Mouse (Mus musculus): ENCODE results near the gene Plvap.
A peak's percentile ranks its signal among the peaks of the same experiment; 100 is the strongest.

Plvap gene

GRCm38 (mm10) chr8:71525226-71526050, 13.9 kb upstream of the Plvap start, which contains the start of gene Ccdc194:
Ccdc194 (minus strand) TSS chr8:71525711.
- no peak for DNase-seq

GRCm38 (mm10) chr8:71521634-71522033, 10.1 kb upstream of the Plvap start:
- peak; percentile 93 to 96 for DNase-seq

DNA sequence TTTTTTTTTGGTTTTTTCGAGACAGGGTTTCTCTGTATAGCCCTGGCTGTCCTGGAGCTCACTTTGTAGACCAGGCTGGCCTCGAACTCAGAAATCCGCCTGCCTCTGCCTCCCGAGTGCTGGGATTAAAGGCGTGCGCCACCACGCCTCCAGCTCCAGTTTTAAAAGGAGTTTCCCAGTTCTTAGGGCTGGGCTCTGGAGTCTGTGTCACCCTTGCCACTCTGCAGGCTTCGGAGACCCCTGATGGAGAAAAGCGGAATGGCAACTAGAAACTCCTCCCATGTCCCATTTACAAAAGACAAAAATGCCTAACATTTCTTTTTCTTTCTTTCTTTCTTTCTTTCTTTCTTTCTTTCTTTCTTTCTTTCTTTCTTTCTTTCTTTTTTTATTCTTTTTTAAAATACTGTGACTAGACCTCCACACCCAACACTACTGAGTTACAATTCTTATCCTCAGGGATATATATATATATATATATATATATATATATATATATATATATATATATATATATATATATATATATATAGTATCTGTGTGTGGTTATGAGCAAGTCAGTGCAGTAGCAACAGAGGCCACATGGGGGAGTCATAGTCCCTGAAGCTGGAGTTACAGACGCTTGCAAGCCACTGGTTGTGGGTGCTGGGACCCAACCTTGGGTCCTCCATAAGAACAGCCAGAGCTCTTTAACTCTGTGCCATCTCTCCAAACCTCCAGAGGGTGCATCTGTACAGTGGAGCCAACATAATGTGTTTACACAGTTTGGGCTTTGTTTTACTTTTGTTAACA, 7.7 kb upstream of the Plvap start:
- DNase-seq, result peak; percentile 33 to 43

GRCm38 (mm10) chr8:71516786-71517185, 5.2 kb upstream of the Plvap start:
- no peak for DNase-seq

GRCm38 (mm10) chr8:71515043-71515442, 3.5 kb upstream of the Plvap start:
- DNase-seq, result no peak

GRCm38 (mm10) chr8:71513018-71513754, 1.6 kb upstream of the Plvap start:
- no peak for DNase-seq

- no peak for DNase-seq
These were observed 2.2 kb downstream of the Plvap start for GRCm38 (mm10) chr8:71509316-71509715.

DNA sequence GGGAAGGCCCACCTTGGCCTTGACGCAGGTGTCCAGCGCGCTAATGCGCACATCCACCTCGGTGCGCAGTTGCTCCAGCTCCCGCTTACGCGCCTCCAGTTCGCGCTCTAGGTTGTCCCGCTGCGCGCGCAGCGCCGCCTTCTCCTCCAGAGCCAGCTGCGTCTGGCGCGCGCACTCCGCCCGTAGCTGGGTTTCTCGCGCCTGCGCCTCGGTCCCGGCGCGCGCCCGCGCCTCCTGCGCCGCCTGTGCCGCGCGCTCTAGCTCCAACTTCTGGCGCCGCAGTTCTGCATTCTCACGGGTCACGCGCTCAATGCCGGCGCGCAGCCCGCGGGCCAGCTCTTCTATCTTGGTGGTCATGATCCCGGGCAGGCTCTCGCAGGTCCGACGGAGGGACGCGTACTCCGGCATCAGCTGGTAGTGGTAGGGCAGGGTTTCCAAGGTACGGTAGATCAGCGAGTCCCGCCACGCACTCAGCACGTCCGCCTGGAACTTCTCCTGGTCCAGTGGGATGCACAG, 3.9 kb downstream of the Plvap start:
- DNase-seq, result peak; percentile 47 to 60

DNA sequence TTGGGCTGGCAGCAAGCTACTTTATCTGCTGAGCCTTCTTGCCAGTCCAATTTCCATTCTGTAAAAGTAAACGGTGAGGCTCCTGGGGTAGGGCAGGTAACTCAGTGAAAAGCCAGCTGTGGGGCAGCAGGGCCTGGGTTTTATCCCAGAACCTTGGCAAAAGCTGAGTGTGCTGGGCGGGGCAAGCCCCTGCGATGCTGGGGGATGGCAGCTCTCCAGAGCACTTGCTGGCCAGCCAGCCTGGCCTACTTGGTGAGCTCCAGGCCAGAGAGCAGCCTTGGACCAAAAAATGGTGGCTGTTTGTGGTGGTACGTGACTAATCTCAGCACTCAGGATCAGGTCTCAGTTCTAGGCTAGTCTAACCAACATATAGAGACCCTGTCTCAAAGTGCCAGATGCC, 5.6 kb downstream of the Plvap start:
- DNase-seq, result no peak

DNA sequence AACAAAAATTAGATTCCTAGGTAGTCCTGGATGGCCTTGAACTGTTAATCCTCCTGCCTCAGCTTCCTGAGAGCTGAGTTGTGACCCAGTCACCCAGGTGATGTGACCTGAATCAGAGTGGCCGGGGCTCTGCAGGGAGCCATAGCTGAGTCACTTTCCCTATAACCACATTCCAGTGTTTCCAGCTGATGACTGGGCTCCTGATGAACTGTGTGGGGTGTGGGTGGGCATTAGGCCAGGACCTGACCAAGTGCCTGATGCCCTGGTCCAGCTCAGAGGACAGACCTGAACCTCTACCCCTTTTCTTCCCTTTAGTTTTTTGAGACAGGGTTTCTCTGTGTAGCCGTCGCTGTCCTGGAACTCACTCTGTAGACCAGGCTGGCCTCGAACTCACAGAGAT, 6.2 kb downstream of the Plvap start:
- no peak for DNase-seq

- no peak for DNase-seq
These were observed 7.2 kb downstream of the Plvap start for GRCm38 (mm10) chr8:71504349-71504748.

DNA sequence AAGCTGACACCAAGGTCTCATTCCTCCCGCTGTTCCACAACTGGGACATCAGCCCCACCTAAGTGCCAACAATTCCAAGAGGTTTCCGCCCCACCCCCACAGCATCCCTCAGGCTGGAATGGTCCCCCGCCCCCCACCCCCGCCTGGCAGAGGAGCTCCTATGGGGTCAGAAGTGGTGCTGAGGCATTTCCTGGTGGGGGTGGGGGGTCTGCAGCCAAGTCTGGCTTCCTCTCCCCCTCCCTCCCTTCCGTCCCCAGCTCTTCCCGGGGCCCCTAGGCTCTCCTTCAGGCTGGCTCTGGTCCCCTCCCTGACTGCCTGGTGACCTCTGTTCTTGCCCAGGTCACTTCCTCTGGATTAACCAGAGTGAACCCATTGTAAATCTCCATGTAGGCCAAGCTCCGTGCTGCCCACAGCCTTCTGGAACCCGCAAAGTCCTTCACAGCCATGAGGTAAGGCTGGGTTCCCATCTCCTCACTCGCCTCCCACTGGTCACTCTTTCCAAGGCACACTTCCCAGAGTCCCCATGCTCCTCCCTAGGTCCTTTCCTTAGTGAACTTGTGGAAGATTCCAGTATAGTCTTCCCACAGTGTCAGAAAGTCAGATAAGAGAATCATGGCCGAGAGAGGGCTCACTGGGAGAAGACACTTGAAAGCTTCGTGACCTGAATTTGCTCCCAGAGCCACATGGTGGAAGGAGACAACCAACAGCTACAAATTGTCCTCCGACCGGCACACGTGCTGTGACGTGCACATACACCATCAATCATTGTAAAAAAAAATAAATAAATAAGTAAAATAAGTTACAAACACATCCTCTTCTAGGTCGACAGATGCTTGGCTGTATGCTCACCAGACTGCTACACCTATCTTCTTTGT, 12.5 kb downstream of the Plvap start:
- DNase-seq, result no peak

DNA sequence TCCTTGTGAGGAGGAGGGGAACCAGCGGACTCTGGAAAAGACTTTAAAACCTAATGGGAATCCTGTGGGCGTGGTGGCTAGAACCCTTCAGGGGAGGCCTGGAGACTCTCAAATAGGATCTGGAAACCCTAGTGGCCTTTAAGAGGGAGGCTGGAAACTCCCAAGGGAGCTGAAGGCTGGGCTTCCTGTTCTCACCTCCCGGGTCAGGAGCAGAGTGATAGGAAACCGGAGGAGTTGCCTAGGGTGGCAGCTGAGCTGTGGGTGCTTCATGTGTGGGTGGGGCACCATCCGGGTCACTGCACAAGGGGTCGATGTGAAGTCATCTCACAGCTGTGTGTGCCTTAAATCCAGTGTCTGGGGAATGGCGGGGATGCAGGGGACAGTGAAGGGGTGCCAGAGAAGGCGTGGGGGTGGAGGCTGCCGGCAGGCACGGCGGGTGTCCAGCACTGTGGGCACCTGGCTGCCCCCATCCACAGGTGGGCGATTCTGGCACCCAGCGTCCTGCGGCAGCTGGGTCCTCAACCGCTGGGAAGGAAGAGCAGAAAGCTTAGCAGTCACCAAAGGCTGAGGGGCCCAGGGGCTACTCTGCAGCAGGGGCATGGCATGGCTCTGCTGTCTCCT, 13.6 kb downstream of the Plvap start:
- no peak for DNase-seq

DNA sequence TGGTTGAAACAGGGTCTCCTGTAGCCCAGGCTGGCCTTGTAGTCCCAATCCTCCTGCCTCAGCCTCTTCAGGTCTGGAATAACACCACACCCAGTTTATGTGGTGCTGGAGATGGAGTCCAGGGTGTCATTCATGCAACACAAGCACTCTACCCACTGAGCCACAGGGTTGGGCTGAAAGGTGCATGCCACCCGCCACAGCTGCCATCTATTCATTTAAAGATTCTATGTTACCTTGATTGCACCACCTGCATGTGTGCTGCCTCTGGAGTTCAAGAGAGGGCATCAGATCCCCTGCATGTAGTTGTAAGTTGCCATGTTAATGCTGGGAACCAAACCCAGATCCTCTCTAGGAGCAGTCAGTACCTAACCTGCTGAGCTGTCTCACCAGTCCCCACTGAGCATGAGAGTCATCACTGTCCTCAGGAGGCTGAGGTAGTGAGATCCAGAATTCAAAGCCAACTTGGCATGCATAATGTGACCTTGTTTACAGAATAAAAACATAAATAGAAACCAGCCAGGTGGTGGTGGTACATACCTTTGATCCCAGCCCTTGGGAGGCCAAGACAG, 14.4 kb downstream of the Plvap start:
- no peak for DNase-seq

- no peak for DNase-seq
These were observed 15.1 kb downstream of the Plvap start for GRCm38 (mm10) chr8:71496481-71496880.

GRCm38 (mm10) chr8:71495811-71496210, 15.7 kb downstream of the Plvap start:
- DNase-seq, result no peak

DNA sequence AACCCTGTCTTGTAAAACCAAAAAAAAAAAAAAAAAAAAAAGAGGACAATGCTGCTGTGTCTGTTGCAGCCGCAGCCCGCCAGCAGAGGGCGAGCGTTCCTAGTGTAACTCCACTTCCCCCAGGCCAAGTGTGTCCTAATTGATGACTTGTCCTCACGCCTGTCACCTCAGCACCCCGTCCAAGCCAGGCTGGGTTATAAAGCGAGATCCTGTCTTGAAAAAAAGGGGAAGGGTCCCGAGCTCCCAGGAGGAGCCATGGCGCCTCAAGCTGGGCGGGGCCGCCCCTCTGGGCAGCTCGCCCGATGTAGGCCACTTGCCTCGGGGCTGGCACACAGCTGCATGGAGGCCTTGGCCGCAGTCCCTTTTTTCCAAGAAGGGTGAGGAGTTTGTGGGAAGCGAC, 16.5 kb downstream of the Plvap start:
- DNase-seq, result peak; percentile 76 to 77

- DNase-seq, result peak; percentile 86
These were observed 23.1 kb downstream of the Plvap start for GRCm38 (mm10) chr8:71488454-71488853.

GRCm38 (mm10) chr8:71487691-71488445, 23.7 kb downstream of the Plvap start, which contains the start of gene Gtpbp3:
Gtpbp3 (plus strand) TSS chr8:71488103.
- DNase-seq, result peak; percentile 80 to 83

DNA sequence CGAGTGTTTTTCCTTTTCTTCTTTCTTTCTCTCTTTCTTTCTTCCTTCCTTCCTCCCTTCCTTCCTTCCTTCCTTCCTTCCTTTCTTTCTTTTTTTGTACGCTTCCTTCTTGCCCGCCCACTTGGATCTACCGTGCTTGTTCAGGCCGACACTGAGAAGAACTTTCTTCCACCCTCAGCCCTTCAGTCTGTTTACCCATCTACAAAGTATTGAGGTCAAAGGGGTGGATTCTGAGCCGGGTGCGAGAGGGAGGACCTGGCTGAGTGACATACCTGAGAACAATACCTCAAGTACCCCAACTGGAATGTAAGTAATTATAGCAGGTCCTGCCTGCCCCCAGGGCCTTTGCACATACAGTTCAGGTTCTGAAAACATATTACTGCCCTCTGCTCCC, 25.4 kb downstream of the Plvap start:
- DNase-seq, result no peak

Data from thymus, postnatal 36 days (tissue).